Mouse (Mus musculus) frontal cortex, postnatal 36 days (tissue): ENCODE measurements at regions not wholly inside any gene's neighbourhood (a gene's known extent, or its start where the extent isn't known, plus 50 kb on each side); places are given as distances from the start of the nearest gene placed in this dataset.

ENCODE experiments used
- DNase-seq, 2 experiments: peaks; one replicate each; pipeline ENCODE4 v3.0.0; 2022; ENCODE audit warnings: low spot score in 2 of 2

GRCm38 (mm10) chr4:39179445-39179844 is 270.6 kb upstream of the 1700009N14Rik start:
- DNase-seq: no peak

DNA sequence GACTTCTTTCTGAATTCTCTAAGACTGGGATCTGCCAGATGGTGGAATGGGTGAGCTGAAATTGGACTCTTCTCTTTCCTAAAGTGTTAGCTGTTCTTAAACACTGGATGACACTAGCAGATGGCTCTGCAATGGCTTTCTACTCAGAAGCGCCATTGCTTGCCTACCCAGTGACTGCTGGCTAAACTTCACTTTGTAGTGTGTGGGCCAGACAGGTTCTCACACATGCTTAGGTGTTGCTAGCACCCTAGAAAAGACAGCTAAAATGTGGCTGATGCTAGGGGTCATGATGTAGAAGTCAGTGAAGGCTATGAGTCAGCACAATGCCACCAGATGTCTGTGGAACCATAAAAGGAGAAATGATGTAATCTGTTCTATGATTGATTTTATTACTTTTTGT is 264.4 kb upstream of the 1700009N14Rik start:
- peak; percentile 6 to 59 for DNase-seq

- peak; percentile 39 to 87 for DNase-seq
Measured at GRCm38 (mm10) chr4:39199152-39199551, 250.9 kb upstream of the 1700009N14Rik start.

- no peak for DNase-seq
Measured at GRCm38 (mm10) chr4:39210599-39210998, 239.5 kb upstream of the 1700009N14Rik start.
